Mouse (Mus musculus): ENCODE measurements around the gene Eed. TPM values are rescaled to one million over a fixed set of nuclear protein-coding genes. Genes with fewer than 3 reads are reported as not detected.

Eed gene
- total and polyA plus RNA-seq, 3 experiments: 108 to 267 (median 143) TPM

DNA sequence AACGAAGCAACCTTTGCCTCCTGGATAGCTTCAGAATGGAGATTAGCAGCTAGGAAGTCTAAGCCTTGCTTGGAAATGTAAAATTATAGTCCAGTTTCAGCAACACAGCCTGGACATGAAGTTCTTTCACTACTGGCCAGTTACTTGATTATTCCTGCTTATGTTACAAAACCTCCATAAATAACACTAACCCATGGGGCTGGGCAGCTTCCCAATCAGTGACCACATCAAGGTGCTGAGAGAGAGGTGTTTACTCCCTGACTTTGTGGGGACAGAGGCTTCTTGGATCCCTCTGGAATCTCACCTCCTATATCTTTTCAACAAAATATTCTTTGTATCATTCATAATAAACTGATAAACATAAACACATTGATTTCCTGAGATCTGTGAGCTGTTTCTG, 12.3 kb upstream of the Eed start:
- no peaks in the 10 kb centered on the region for H3K36me3 ChIP-seq (replicated peaks in 1 of 2; ENCODE audit: control insufficient read depth in 1 of 2, insufficient read depth in 1 of 2, low read length in 1 of 2)
- DNase-seq (ENCODE audit: extremely low read depth): no peak
- H3K4me3 ChIP-seq (replicated peaks in 1 of 3; ENCODE audit: low read depth in 2 of 3, low read length in 2 of 3, poor library complexity in 1 of 3): no peak overlapping the region
- no peaks in the 10 kb centered on the region for H3K27me3 ChIP-seq (replicated peaks)
- no peak overlapping the region for H3K9ac ChIP-seq (ENCODE audit: insufficient read depth, low read depth)
- no peak for TF ChIP-seq NRF1 (IDR thresholded peaks at IDR 0.05; ENCODE audit: low read depth, low read length)
- no peaks in the 10 kb centered on the region for H3K79me2 ChIP-seq (replicated peaks; ENCODE audit: control insufficient read depth, extremely low read depth, insufficient read depth, poor library complexity, severe bottlenecking)
- H3K27ac ChIP-seq (ENCODE audit: insufficient read depth, low read depth): no peak overlapping the region
- in situ Hi-C loops (cut with MboI; ENCODE audit: low pct_ligation_motif_present, low pct_unique_long_range_greater_than_20kb, low sequenced_read_pairs): no loop called here
- H3K4me2 ChIP-seq (ENCODE audit: insufficient read depth, low read depth, poor library complexity, severe bottlenecking): no peak overlapping the region
- peaks cover 0 to 6% of the 10 kb centered on the region in 2 experiments; a peak in 2 of 4 replicates for H3K4me1 ChIP-seq (ENCODE audit: control insufficient read depth in 1 of 2, insufficient read depth in 2 of 2)
- H3K9me3 ChIP-seq (replicated peaks; ENCODE audit: low read length): no peaks in the 10 kb centered on the region
- dilution Hi-C loops (cut with MboI; ENCODE audit: extremely low pct_ligation_motif_present, extremely low pct_unique_long_range_greater_than_20kb, low sequenced_read_pairs): no loop called here

DNA sequence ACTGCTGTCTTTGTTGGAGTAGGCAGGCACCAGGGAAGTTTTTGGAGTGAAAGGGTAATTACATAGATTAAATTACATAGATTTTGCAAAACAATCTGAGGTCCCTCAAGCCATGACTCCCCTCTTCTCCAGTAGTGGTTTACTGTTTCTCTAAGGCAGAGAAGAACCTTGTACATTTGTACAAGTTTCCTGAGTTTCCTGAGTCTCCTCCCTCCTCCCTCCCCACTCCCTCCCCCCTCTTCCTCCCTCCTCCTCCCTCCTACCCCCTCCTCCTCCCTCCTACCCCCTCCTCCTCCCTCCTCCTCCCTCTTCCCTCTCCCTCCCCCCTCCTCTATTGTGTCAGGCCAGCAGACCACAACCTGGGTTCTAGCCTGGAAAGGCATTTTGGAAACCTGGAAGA, 3.6 kb upstream of the Eed start:
- dilution Hi-C loops (cut with MboI; ENCODE audit: extremely low pct_ligation_motif_present, extremely low pct_unique_long_range_greater_than_20kb, low sequenced_read_pairs) (no loop called here), in situ Hi-C loops (cut with MboI; ENCODE audit: low pct_ligation_motif_present, low pct_unique_long_range_greater_than_20kb, low sequenced_read_pairs) (no loop called here)
- no peak for TF ChIP-seq UBTF (IDR thresholded peaks at IDR 0.05; ENCODE audit: low read depth, low read length)
- TF ChIP-seq KAT2A (IDR thresholded peaks at IDR 0.05; ENCODE audit: insufficient replicate concordance, low read length): no peak
- no peak for TF ChIP-seq TBP (conservative IDR thresholded peaks at IDR 0.05; ENCODE audit: low read depth, low read length)
- no peak for TF ChIP-seq MYC (IDR thresholded peaks at IDR 0.05; ENCODE audit: low read depth, low read length)
- no peak for TF ChIP-seq ZNF384 (IDR thresholded peaks at IDR 0.05; ENCODE audit: low read depth, low read length)
- no peak for TF ChIP-seq RAD21 (IDR thresholded peaks at IDR 0.05; ENCODE audit: low read depth, low read length)
- no peak for TF ChIP-seq ELF1 (IDR thresholded peaks at IDR 0.05; ENCODE audit: low read depth, low read length)
- no peak for TF ChIP-seq JUN (IDR thresholded peaks at IDR 0.05; ENCODE audit: insufficient read depth, low read depth, low read length)
- TF ChIP-seq ZKSCAN1 (IDR thresholded peaks at IDR 0.05; ENCODE audit: borderline replicate concordance, low read depth, low read length): no peak
- TF ChIP-seq RCOR1 (conservative IDR thresholded peaks at IDR 0.05; ENCODE audit: low read depth, low read length): no peak
- no peak for TF ChIP-seq POLR2A (IDR thresholded peaks at IDR 0.05; ENCODE audit: low read depth, low read length)

DNA sequence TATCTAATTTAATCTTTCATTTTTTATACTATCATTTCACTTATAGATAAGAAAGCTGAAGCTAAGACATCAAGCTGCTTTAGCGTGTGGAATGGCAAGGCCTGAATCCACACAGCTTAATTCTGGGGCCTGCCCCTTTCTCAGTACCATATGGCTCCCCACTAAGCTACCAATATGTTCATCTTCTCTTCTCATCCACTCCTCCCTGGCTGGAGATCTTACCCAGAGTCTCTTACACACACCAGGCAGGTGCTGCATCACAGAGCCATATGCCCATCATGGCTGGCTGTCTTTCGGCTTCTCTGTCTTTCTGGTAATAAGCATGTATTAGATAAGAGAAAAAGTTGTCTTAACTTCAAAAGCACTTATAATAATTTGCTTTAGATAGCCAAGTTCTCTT, 2.7 kb upstream of the Eed start:
- Histone ChIP-seq H3K27ac (ENCODE audit: insufficient read depth, low read depth) (no peak overlapping the region), H3K4me3 (replicated peaks in 1 of 3; ENCODE audit: low read depth in 2 of 3, low read length in 2 of 3, poor library complexity in 1 of 3) (no peak overlapping the region), H3K4me2 (ENCODE audit: insufficient read depth, low read depth, poor library complexity, severe bottlenecking) (no peak overlapping the region), H3K27me3 (replicated peaks) (no peaks in the 10 kb centered on the region), H3K4me1 (ENCODE audit: control insufficient read depth in 1 of 2, insufficient read depth in 2 of 2) (peaks cover 2 to 7% of the 10 kb centered on the region in 2 experiments; a peak in 2 of 4 replicates), H3K79me2 (replicated peaks; ENCODE audit: control insufficient read depth, extremely low read depth, insufficient read depth, poor library complexity, severe bottlenecking) (peaks cover 14% of the 10 kb centered on the region), H3K9ac (ENCODE audit: insufficient read depth, low read depth) (no peak overlapping the region), H3K9me3 (replicated peaks; ENCODE audit: low read length) (no peaks in the 10 kb centered on the region), H3K36me3 (replicated peaks in 1 of 2; ENCODE audit: control insufficient read depth in 1 of 2, insufficient read depth in 1 of 2, low read length in 1 of 2) (no peaks in the 10 kb centered on the region)
- TF ChIP-seq MYC (IDR thresholded peaks at IDR 0.05; ENCODE audit: low read depth, low read length): no peak
- TF ChIP-seq ELF1 (IDR thresholded peaks at IDR 0.05; ENCODE audit: low read depth, low read length): no peak
- TF ChIP-seq KAT2A (IDR thresholded peaks at IDR 0.05; ENCODE audit: insufficient replicate concordance, low read length): no peak
- no peak for TF ChIP-seq SMC3 (IDR thresholded peaks at IDR 0.05; ENCODE audit: low read depth, low read length)
- TF ChIP-seq PAX5 (IDR thresholded peaks at IDR 0.05; ENCODE audit: low read length): no peak
- TF ChIP-seq RCOR1 (conservative IDR thresholded peaks at IDR 0.05; ENCODE audit: low read depth, low read length): no peak
- TF ChIP-seq BHLHE40 (IDR thresholded peaks at IDR 0.05; ENCODE audit: low read depth, low read length): no peak
- TF ChIP-seq USF1 (IDR thresholded peaks at IDR 0.05; ENCODE audit: low read depth, low read length): no peak
- TF ChIP-seq MAX (IDR thresholded peaks at IDR 0.05; ENCODE audit: low read length): no peak
- no peak for TF ChIP-seq CHD2 (IDR thresholded peaks at IDR 0.05; ENCODE audit: low read length)
- TF ChIP-seq GABPA (IDR thresholded peaks at IDR 0.05; ENCODE audit: insufficient replicate concordance, low read depth, low read length): no peak
- no peak for DNase-seq (ENCODE audit: extremely low read depth)
- in situ Hi-C loops (cut with MboI; ENCODE audit: low pct_ligation_motif_present, low pct_unique_long_range_greater_than_20kb, low sequenced_read_pairs): no loop called here
- dilution Hi-C loops (cut with MboI; ENCODE audit: extremely low pct_ligation_motif_present, extremely low pct_unique_long_range_greater_than_20kb, low sequenced_read_pairs): no loop called here

More for the DNA sequence above, 3.6 kb upstream of the Eed start:
- peaks cover 2 to 4% of the 10 kb centered on the region in 2 experiments; a peak in 2 of 4 replicates for H3K4me1 ChIP-seq (ENCODE audit: control insufficient read depth in 1 of 2, insufficient read depth in 2 of 2)
- DNase-seq (ENCODE audit: extremely low read depth): no peak
- H3K36me3 ChIP-seq (replicated peaks in 1 of 2; ENCODE audit: control insufficient read depth in 1 of 2, insufficient read depth in 1 of 2, low read length in 1 of 2): no peaks in the 10 kb centered on the region
- H3K9me3 ChIP-seq (replicated peaks; ENCODE audit: low read length): no peaks in the 10 kb centered on the region
- no peak overlapping the region for H3K4me2 ChIP-seq (ENCODE audit: insufficient read depth, low read depth, poor library complexity, severe bottlenecking)
- H3K79me2 ChIP-seq (replicated peaks; ENCODE audit: control insufficient read depth, extremely low read depth, insufficient read depth, poor library complexity, severe bottlenecking): peaks cover 5% of the 10 kb centered on the region
- H3K27me3 ChIP-seq (replicated peaks): no peaks in the 10 kb centered on the region
- H3K9ac ChIP-seq (ENCODE audit: insufficient read depth, low read depth): no peak overlapping the region
- H3K4me3 ChIP-seq (replicated peaks in 1 of 3; ENCODE audit: low read depth in 2 of 3, low read length in 2 of 3, poor library complexity in 1 of 3): no peak overlapping the region
- H3K27ac ChIP-seq (ENCODE audit: insufficient read depth, low read depth): no peak overlapping the region

All from CH12.LX (cell line).